Mouse (Mus musculus): Measurements from ENCODE around the gene Gm49342. TPM values are rescaled to one million over a fixed set of nuclear protein-coding genes. Genes with fewer than 3 reads are reported as not detected.
A peak's percentile ranks its signal among the peaks of the same experiment; 100 is the strongest.
"Not testable (repeated sequence)": the region's sequence is repeated elsewhere in the genome, so short reads cannot be mapped to it uniquely, and the experiment has no call there.

Gene Gm49342
- total RNA-seq, 1 experiment from 2014 or later, result 43.4 TPM

GRCm38 (mm10) chr14:50936649-50937048, 7.7 kb upstream of the Gm49342 start:
- no peak for DNase-seq

- DNase-seq, result no peak
Measured at GRCm38 (mm10) chr14:50938119-50938908, 6.0 kb upstream of the Gm49342 start.

- DNase-seq, result no peak
Measured at GRCm38 (mm10) chr14:50938940-50939339, 5.4 kb upstream of the Gm49342 start.

DNA sequence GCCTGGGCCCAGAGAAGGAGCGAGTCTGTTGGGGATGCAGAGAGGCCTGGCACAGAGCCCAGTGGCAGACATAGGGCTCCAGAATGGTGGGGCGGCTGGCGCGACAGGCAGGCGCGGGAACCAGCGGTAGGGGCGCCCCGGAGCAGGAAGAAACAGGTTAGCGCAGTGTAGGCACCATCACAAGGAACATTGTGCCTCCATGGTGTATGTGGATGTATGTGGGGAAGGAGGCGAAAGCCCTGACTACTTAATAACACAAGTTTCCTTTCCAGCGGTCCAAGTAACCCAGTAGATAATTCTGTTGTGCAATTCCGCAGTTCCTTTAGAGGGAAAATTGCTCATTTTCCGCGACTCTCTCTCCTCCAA, 334 bp downstream of the Gm49342 start:
- not testable (repeated sequence) for DNase-seq

GRCm38 (mm10) chr14:50945081-50945480, 764 bp downstream of the Gm49342 start:
- not testable (repeated sequence) for DNase-seq

GRCm38 (mm10) chr14:50945526-50945925, 1.2 kb downstream of the Gm49342 start:
- not testable (repeated sequence) for DNase-seq

GRCm38 (mm10) chr14:50955487-50955886, 11.2 kb downstream of the Gm49342 start:
- DNase-seq, result no peak

- peak; percentile 49 for DNase-seq
Measured at GRCm38 (mm10) chr14:50955942-50956508, 11.7 kb downstream of the Gm49342 start, which contains the start of gene Pnp2. TSS of gene Pnp2 (plus strand) at chr14:50955992.

DNA sequence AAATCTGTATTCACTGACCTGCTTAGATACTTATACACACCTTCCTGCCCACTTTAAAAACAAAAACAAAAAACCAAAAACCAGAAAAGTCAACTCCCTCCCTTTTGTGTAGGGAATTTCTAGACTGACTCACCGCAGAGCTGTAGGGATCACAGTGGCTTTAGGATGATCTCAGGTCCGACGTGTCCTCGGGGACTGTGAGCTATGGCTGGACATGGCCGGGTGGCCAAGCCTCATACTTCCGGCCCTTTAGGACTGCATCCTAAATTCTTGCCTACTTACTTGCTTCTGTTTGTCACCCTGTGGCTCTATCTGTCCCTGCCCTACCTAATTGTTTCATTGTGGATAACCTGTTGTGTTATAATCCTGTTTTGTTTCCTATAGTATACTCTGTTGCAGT, 12.4 kb downstream of the Gm49342 start:
- not testable (repeated sequence) for DNase-seq

GRCm38 (mm10) chr14:50957146-50957545, 12.8 kb downstream of the Gm49342 start:
- DNase-seq, result not testable (repeated sequence)

GRCm38 (mm10) chr14:50958289-50958995, 14.1 kb downstream of the Gm49342 start:
- not testable (repeated sequence) for DNase-seq

GRCm38 (mm10) chr14:50968216-50968980, 24.1 kb downstream of the Gm49342 start:
- no peak for DNase-seq

- DNase-seq, result no peak
Measured at GRCm38 (mm10) chr14:50969041-50969440, 24.7 kb downstream of the Gm49342 start.

GRCm38 (mm10) chr14:50969558-50970544, 25.5 kb downstream of the Gm49342 start:
- no peak for DNase-seq

- DNase-seq, result no peak
Measured at GRCm38 (mm10) chr14:50970822-50971221, 26.5 kb downstream of the Gm49342 start.

- not testable (repeated sequence) for DNase-seq
Measured at GRCm38 (mm10) chr14:50973054-50973453, 28.7 kb downstream of the Gm49342 start.

- DNase-seq, result no peak
Measured at GRCm38 (mm10) chr14:50973700-50974099, 29.4 kb downstream of the Gm49342 start.

- no peak for DNase-seq
Measured at GRCm38 (mm10) chr14:50975001-50975400, 30.7 kb downstream of the Gm49342 start.

- no peak for DNase-seq
Measured at GRCm38 (mm10) chr14:50976674-50977073, 32.4 kb downstream of the Gm49342 start.

DNA sequence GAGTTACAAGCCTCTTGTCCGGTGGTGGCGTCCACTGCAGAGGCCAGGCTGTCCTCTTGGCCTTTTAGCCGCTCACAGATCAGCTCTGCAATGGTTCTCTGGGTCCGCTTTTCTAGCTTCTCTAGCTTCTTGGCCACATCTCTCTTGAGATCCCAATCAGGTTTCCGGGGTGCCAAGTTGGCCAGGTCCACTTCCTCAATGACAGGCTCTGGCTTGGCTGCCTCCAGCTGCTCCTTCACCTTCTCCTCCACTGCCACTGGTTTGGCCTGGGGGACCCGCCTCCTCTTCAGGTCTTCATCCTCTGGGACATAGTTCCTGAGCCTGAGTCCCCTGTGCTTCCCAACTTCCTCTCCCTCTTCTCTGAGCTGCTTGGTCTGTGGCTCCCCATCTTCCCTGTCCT, 34.1 kb downstream of the Gm49342 start:
- not testable (repeated sequence) for DNase-seq

- DNase-seq, result no peak
Measured at GRCm38 (mm10) chr14:50979631-50980030, 35.3 kb downstream of the Gm49342 start.

Measured in adrenal gland, postnatal 25 days (tissue).